Mouse (Mus musculus): ENCODE measurements around the gene Gm10663. TPM values are rescaled to one million over a fixed set of nuclear protein-coding genes. Genes with fewer than 3 reads are reported as not detected.

Gene Gm10663
- polyA plus RNA-seq (2015; fragmentation: Nextera tagmentation; extraction: Ambion mirVana) = not detected in 2 replicates

DNA sequence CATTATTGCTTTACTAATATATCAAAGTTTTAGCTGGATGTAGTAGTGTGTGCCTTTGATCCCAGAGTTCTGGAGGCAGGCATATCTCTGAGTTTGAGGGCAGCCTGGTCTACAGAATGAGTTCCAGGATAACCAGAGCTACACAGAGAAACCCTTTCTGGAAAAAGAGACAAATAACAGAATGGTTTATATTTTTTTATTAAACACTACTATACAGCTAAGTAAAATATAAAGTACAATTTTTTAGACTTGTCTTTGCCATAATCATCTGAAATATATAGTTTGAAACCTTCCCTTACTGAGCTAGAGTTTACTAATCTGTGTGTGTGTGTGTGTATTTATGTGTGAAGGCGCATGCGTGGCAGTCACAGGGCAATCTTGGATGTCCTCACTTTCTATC is at the start of gene Gm10663:
Gene Gm10663 (plus strand): TSS at position 301 of the 400 bp plus-strand sequence.
- no peak within 1 kb of the TSS for H3K27ac ChIP-seq
- WGBS = 98% methylated on average over 2 of the region's 2 CpGs
- H3K27me3 ChIP-seq = no peaks in the 10 kb centered on the region
- no peaks in the 10 kb centered on the region for H3K36me3 ChIP-seq (ENCODE audit: poor library complexity, severe bottlenecking)
- H3K4me1 ChIP-seq = no peaks in the 10 kb centered on the region
- no peak within 1 kb of the TSS for H3K4me3 ChIP-seq
- H3K9ac ChIP-seq = no peak within 1 kb of the TSS
- H3K9me3 ChIP-seq (replicated peaks) = no peaks in the 10 kb centered on the region
- no peak within 1 kb of the TSS for H3K4me2 ChIP-seq
- no peak for ATAC-seq

GRCm38 (mm10) chr8:65028959-65029686 is 45.7 kb upstream of the Gm10663 start:
- WGBS = 81% methylated on average over 12 of the region's 12 CpGs

GRCm38 (mm10) chr8:65029776-65030175 is 45.1 kb upstream of the Gm10663 start:
- Histone ChIP-seq H3K4me1 (peaks cover 14% of the 10 kb centered on the region), H3K36me3 (ENCODE audit: poor library complexity, severe bottlenecking) (no peaks in the 10 kb centered on the region), H3K4me3 (no peak overlapping the region), H3K27ac (no peak overlapping the region), H3K27me3 (no peaks in the 10 kb centered on the region), H3K4me2 (no peak overlapping the region), H3K9ac (no peak overlapping the region), H3K9me3 (replicated peaks) (no peaks in the 10 kb centered on the region)
- ATAC-seq = no peak
- WGBS = 90% methylated on average over 4 of the region's 4 CpGs

More at GRCm38 (mm10) chr8:65028959-65029686, 45.7 kb upstream of the Gm10663 start:
- Histone ChIP-seq H3K4me1 (peaks cover 7% of the 10 kb centered on the region), H3K27me3 (no peaks in the 10 kb centered on the region), H3K36me3 (ENCODE audit: poor library complexity, severe bottlenecking) (no peaks in the 10 kb centered on the region), H3K4me3 (no peak overlapping the region), H3K4me2 (no peak overlapping the region), H3K9me3 (replicated peaks) (no peaks in the 10 kb centered on the region), H3K27ac (no peak overlapping the region), H3K9ac (no peak overlapping the region)
- no peak for ATAC-seq

DNA sequence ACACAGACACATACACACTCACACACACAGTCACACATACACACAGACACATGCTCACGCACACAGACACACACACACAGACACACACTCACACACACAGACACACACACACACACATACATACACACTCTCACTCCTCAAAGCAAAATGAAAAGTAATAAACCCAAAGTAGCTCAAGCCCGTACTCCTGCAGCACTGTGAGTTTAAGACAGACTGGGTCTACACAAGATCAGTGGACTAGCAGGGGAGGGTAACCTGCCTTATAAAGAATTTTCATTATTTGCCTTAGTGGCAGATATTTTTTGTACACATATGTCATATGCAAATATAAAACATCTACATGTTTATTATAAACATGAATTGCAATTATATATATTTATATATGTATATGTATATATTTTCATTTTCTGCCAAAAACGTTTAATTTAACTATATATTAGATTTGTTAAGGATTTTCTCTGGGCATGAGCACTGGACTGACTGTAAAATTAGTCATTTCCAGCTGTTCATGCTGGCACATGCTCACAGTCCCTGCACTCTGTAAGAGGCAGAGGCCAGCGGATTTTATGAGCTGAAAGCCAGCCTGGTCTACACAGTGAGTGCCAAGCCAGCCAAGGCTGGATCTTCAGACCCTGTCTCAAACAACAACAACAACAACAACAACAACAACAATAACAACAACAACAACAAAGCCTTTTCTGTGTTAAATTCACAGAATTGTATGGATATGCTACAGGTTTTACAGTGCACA is 43.9 kb upstream of the Gm10663 start:
- no peak overlapping the region for H3K9ac ChIP-seq
- no peaks in the 10 kb centered on the region for H3K27me3 ChIP-seq
- WGBS = 78% methylated on average over 4 of the region's 4 CpGs
- ATAC-seq = no peak; the same call in 1 of the 2 replicates
- H3K27ac ChIP-seq = no peak overlapping the region
- no peaks in the 10 kb centered on the region for H3K9me3 ChIP-seq (replicated peaks)
- peaks cover 22% of the 10 kb centered on the region for H3K4me1 ChIP-seq
- no peak overlapping the region for H3K4me3 ChIP-seq
- no peak overlapping the region for H3K4me2 ChIP-seq
- H3K36me3 ChIP-seq (ENCODE audit: poor library complexity, severe bottlenecking) = no peaks in the 10 kb centered on the region

DNA sequence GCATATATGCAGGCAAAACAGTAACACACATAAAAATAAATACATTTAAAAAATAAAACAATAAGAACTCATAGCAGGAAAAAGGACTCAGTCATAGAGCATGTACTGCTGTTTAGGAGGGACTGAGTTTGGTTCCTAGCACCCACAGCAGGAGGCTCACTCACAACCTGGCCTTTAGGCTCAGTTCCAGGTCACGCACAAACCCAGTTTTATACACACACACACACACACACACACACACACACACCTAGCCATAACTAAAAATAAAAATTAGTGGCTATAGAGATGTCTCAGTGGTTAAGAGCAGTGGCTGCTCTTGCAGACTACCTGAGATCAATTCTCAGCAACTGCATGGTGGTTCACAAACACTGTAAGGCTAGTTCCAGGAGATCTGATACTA is 42.7 kb upstream of the Gm10663 start:
- ATAC-seq = no peak
- Histone ChIP-seq H3K36me3 (ENCODE audit: poor library complexity, severe bottlenecking) (no peaks in the 10 kb centered on the region), H3K9me3 (replicated peaks) (no peaks in the 10 kb centered on the region), H3K4me1 (peaks cover 24% of the 10 kb centered on the region), H3K27me3 (no peaks in the 10 kb centered on the region), H3K27ac (no peak overlapping the region), H3K9ac (no peak overlapping the region), H3K4me3 (no peak overlapping the region), H3K4me2 (no peak overlapping the region)
- WGBS = 100% methylated on average over 1 of the region's 1 CpGs

GRCm38 (mm10) chr8:65033056-65033455 is 41.8 kb upstream of the Gm10663 start:
- no peak overlapping the region for H3K9ac ChIP-seq
- 76% methylated on average over 13 of the region's 13 CpGs for WGBS
- ATAC-seq = no peak

DNA sequence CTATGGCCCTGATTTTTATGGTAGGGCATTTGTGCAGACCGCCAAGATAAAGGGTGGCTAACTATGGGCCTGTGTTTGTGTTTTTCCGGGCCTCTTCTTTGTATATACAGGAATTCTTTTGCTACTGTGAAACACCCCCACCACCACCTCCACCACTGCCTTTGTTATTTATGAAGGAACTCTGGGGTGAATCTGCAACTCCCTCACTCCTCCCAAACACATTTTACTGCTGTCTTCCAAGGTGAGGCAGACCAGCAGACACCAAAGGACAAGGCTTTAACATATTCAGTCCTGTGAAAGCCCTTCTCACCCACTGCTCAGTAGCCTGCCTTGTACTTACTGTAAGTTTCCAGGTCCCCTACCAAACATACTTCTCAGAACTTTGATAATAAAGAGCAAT is 40.7 kb upstream of the Gm10663 start:
- no peak overlapping the region for H3K27ac ChIP-seq
- WGBS = 32% methylated on average over 2 of the region's 2 CpGs
- no peaks in the 10 kb centered on the region for H3K9me3 ChIP-seq (replicated peaks)
- H3K4me2 ChIP-seq = peak overlapping the region; percentile 58; the same call in 1 of the 2 replicates
- ATAC-seq = no peak
- no peaks in the 10 kb centered on the region for H3K36me3 ChIP-seq (ENCODE audit: poor library complexity, severe bottlenecking)
- H3K4me1 ChIP-seq = peaks cover 29% of the 10 kb centered on the region
- no peak overlapping the region for H3K9ac ChIP-seq
- no peaks in the 10 kb centered on the region for H3K27me3 ChIP-seq
- H3K4me3 ChIP-seq = no peak overlapping the region

More at GRCm38 (mm10) chr8:65033056-65033455, 41.8 kb upstream of the Gm10663 start:
- Histone ChIP-seq H3K27ac (no peak overlapping the region), H3K4me2 (no peak overlapping the region), H3K27me3 (no peaks in the 10 kb centered on the region), H3K4me1 (peaks cover 29% of the 10 kb centered on the region), H3K36me3 (ENCODE audit: poor library complexity, severe bottlenecking) (no peaks in the 10 kb centered on the region), H3K9me3 (replicated peaks) (no peaks in the 10 kb centered on the region), H3K4me3 (no peak overlapping the region)

- H3K36me3 ChIP-seq (ENCODE audit: poor library complexity, severe bottlenecking) = no peaks in the 10 kb centered on the region
- under 1% methylated on average over 8 of the region's 8 CpGs for WGBS
- H3K4me3 ChIP-seq = peak within 1 kb of the TSS; percentile 34
- H3K9ac ChIP-seq = peak within 1 kb of the TSS; percentile 26; the same call in 1 of the 2 replicates
- H3K27me3 ChIP-seq = no peaks in the 10 kb centered on the region
- peaks cover 29% of the 10 kb centered on the region for H3K4me1 ChIP-seq
- no peak within 1 kb of the TSS for H3K27ac ChIP-seq
- H3K9me3 ChIP-seq (replicated peaks) = no peaks in the 10 kb centered on the region
- peak; percentile 86 for ATAC-seq
- H3K4me2 ChIP-seq = peak within 1 kb of the TSS; percentile 62
Measured at GRCm38 (mm10) chr8:65037117-65037533, 37.7 kb upstream of the Gm10663 start, which contains the start of gene Apela. Apela (minus strand) TSS chr8:65037336.

DNA sequence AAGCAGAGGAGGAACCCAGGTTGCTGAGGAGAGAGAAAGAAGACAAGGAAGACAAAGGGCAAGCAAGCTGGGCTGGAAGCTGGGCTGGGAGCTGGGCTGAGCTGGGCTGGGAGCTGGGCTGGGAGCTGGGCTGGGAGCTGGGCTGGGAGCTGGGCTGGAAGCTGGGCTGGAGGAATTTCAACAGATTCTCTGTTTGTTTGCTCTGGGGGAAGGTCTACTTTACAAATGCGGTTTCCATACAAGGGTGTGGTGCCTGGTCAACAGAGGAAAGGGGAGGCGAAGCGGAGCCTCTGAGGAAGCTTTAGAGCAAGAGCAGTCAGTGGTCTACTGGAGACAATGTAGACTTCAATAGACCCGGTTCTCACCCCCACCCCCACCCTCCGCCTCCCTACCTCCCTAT is 28.3 kb upstream of the Gm10663 start:
- H3K4me1 ChIP-seq = no peaks in the 10 kb centered on the region
- ATAC-seq = no peak
- H3K4me2 ChIP-seq = no peak overlapping the region
- no peak overlapping the region for H3K9ac ChIP-seq
- H3K27ac ChIP-seq = no peak overlapping the region
- 49% methylated on average over 5 of the region's 5 CpGs for WGBS
- no peaks in the 10 kb centered on the region for H3K9me3 ChIP-seq (replicated peaks)
- H3K4me3 ChIP-seq = no peak overlapping the region
- H3K36me3 ChIP-seq (ENCODE audit: poor library complexity, severe bottlenecking) = no peaks in the 10 kb centered on the region
- no peaks in the 10 kb centered on the region for H3K27me3 ChIP-seq

DNA sequence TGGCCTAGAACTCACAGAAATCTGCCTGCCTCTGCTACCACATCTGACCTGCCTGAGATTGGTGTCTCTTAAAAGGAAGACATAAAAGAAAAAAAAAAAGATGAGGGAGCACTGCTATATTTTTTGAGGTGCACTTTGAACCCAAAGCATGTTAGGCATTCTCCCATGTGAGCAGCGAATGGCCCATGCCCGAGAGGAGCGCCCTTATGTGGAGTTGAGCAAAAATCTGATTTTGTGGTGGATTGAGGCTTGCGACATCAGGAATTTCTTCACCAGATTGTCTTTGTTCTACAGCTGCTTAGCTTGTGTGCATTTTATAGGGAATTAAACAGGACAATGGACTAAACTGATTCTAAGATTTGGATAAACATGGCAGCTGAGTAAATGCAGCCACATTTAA is 27.6 kb upstream of the Gm10663 start:
- no peak overlapping the region for H3K4me3 ChIP-seq
- H3K9ac ChIP-seq = no peak overlapping the region
- H3K4me2 ChIP-seq = no peak overlapping the region
- 91% methylated on average over 4 of the region's 4 CpGs for WGBS
- H3K9me3 ChIP-seq (replicated peaks) = no peaks in the 10 kb centered on the region
- H3K27me3 ChIP-seq = no peaks in the 10 kb centered on the region
- H3K36me3 ChIP-seq (ENCODE audit: poor library complexity, severe bottlenecking) = no peaks in the 10 kb centered on the region
- no peaks in the 10 kb centered on the region for H3K4me1 ChIP-seq
- ATAC-seq = no peak
- H3K27ac ChIP-seq = no peak overlapping the region

DNA sequence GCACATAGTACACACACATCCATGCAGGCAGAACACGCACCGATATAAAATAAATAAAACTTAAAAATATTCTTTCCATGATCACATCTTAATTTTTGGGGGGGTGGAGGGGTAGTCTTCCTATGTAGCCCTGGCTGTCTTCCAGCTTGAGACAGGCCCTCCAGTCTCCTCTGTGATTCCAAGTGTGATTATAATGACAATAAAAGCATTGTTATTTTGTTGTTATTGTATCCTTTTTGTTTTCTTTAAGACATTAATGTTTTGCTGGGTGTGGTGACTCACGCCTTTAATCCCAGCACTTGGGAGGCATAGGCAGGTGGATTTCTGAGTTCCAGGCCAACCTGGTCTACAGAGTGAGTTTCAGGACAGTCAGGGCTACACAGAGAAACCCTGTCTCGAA is 27.0 kb upstream of the Gm10663 start:
- Histone ChIP-seq H3K9me3 (replicated peaks) (no peaks in the 10 kb centered on the region), H3K4me1 (no peaks in the 10 kb centered on the region), H3K9ac (no peak overlapping the region), H3K27ac (no peak overlapping the region), H3K4me2 (no peak overlapping the region), H3K4me3 (no peak overlapping the region), H3K36me3 (ENCODE audit: poor library complexity, severe bottlenecking) (no peaks in the 10 kb centered on the region), H3K27me3 (no peaks in the 10 kb centered on the region)
- 80% methylated on average over 4 of the region's 4 CpGs for WGBS
- ATAC-seq = no peak

GRCm38 (mm10) chr8:65053554-65053953 is 21.3 kb upstream of the Gm10663 start:
- Histone ChIP-seq H3K9ac (no peak overlapping the region), H3K4me3 (no peak overlapping the region), H3K4me1 (no peaks in the 10 kb centered on the region), H3K36me3 (ENCODE audit: poor library complexity, severe bottlenecking) (no peaks in the 10 kb centered on the region), H3K27ac (no peak overlapping the region), H3K9me3 (replicated peaks) (no peaks in the 10 kb centered on the region), H3K4me2 (no peak overlapping the region), H3K27me3 (no peaks in the 10 kb centered on the region)
- ATAC-seq = no peak
- 88% methylated on average over 3 of the region's 3 CpGs for WGBS

Measured in forebrain, embryonic 13.5 days (tissue).